Mouse (Mus musculus) thymus, adult 2 months (tissue): Measurements from ENCODE around the gene Zdhhc6.

Source experiments
- CTCF ChIP-seq: fragments of 200-500 bp; IDR thresholded peaks from 2 replicates; pipeline ENCODE4 v1.5.1; 2012; ENCODE audit warnings: mild to moderate bottlenecking, control low read depth, low read length, moderate library complexity, borderline replicate concordance; ENCODE audit not compliant: control insufficient read depth, poor library complexity, insufficient read depth; ENCODE audit errors: extremely low read depth
- POLR2A ChIP-seq: fragments of 200-500 bp; IDR thresholded peaks from 2 replicates; pipeline ENCODE4 v1.6.1; 2012; ENCODE audit warnings: mild to moderate bottlenecking, low read length, control low read depth, moderate library complexity; ENCODE audit not compliant: control insufficient read depth, poor library complexity, insufficient read depth; ENCODE audit errors: extremely low read depth

DNA sequence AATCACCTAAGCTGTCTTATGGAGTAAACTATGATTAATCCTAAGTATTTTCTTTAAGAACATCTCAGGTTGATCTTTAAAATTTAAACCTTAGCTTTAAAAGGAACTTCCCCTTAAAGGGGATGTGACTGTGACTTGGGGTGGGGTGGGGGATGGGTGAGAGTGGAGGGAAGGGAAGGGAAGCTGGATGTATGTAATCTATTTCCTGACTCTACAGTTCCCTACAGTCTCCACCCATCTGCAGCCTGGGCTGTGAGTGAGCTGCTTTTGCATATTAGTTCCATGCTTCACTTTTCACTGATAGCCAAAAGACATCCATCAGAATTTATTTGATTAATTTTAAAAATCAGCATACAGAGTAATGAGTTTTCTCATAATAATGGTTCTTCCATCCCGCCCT, 16.5 kb downstream of the Zdhhc6 start:
- TF ChIP-seq CTCF (no peak), POLR2A (no peak)
